Mouse (Mus musculus): ENCODE data around the gene Slc24a4.

Gene Slc24a4

GRCm38 (mm10) chr12:102128081-102128790 lies at the start of gene Slc24a4:
TSS of gene Slc24a4 (plus strand) at chr12:102128733.
- no peak for DNase-seq

GRCm38 (mm10) chr12:102082648-102083425 lies 45.7 kb upstream of the Slc24a4 start:
- no peak for DNase-seq

- DNase-seq, result no peak
These were observed 38.0 kb upstream of the Slc24a4 start for GRCm38 (mm10) chr12:102090535-102090934.

- no peak for DNase-seq
These were observed 36.0 kb upstream of the Slc24a4 start for GRCm38 (mm10) chr12:102092342-102093094.

GRCm38 (mm10) chr12:102105990-102106389 lies 22.5 kb upstream of the Slc24a4 start:
- DNase-seq, result no peak

- DNase-seq, result no peak
These were observed 19.7 kb upstream of the Slc24a4 start for GRCm38 (mm10) chr12:102108851-102109250.

GRCm38 (mm10) chr12:102112491-102112890 lies 16.0 kb upstream of the Slc24a4 start:
- DNase-seq, result no peak

GRCm38 (mm10) chr12:102112901-102113300 lies 15.6 kb upstream of the Slc24a4 start:
- no peak for DNase-seq

- DNase-seq, result no peak
These were observed 15.1 kb upstream of the Slc24a4 start for GRCm38 (mm10) chr12:102113391-102113790.

- DNase-seq, result no peak
These were observed 12.0 kb upstream of the Slc24a4 start for GRCm38 (mm10) chr12:102116580-102116979.

- no peak for DNase-seq
These were observed 10.5 kb upstream of the Slc24a4 start for GRCm38 (mm10) chr12:102118014-102118413.

GRCm38 (mm10) chr12:102127601-102128000 lies 932 bp upstream of the Slc24a4 start:
- no peak for DNase-seq

GRCm38 (mm10) chr12:102128791-102129507 lies 416 bp downstream of the Slc24a4 start:
- DNase-seq, result no peak

- no peak for DNase-seq
These were observed 1.0 kb downstream of the Slc24a4 start for GRCm38 (mm10) chr12:102129508-102130030.

GRCm38 (mm10) chr12:102139710-102140109 lies 11.2 kb downstream of the Slc24a4 start:
- no peak for DNase-seq

GRCm38 (mm10) chr12:102141330-102141729 lies 12.8 kb downstream of the Slc24a4 start:
- no peak for DNase-seq

- no peak for DNase-seq
These were observed 19.1 kb downstream of the Slc24a4 start for GRCm38 (mm10) chr12:102147678-102148077.

- peak; percentile 29 for DNase-seq
These were observed 20.2 kb downstream of the Slc24a4 start for GRCm38 (mm10) chr12:102148746-102149145.

GRCm38 (mm10) chr12:102151185-102151584 lies 22.7 kb downstream of the Slc24a4 start:
- no peak for DNase-seq

GRCm38 (mm10) chr12:102153796-102154195 lies 25.3 kb downstream of the Slc24a4 start:
- no peak for DNase-seq

GRCm38 (mm10) chr12:102154815-102155214 lies 26.3 kb downstream of the Slc24a4 start:
- no peak for DNase-seq

GRCm38 (mm10) chr12:102164632-102165031 lies 36.1 kb downstream of the Slc24a4 start:
- no peak for DNase-seq

Data from thymus, postnatal 25 days (tissue).